In the genomic region with DNA sequence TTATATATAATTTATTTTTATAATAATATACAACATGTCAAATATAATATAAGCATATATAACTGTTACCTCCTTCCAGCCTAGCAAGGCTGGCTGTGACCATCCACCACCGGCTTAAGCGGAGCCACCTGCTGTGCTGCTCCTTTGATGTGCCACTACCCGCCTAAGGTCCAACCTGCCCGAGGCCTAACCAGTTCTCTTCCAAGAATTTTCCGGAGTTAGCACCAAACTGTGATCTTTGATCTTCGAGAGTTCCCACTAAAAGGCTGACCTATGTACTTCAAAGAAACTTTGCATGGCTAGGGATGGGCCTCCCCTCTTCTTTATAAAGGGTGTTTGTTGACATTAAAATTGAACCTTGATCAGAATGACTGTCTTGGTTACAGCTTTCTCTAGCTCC, we compare ENCODE assay signal across 18 mouse cellular contexts. TPM values are rescaled to one million over a fixed set of nuclear protein-coding genes. Genes with fewer than 3 reads are reported as not detected.
"Had no signal": no experiment of that assay in that cellular context is flagged by ENCODE, and none has a peak within 500 bp of the region (broad histone marks: within the 10 kb centered on the region; RNA-seq: fewer than 3 reads in every experiment).

No protein-coding gene starts in this region.

- H3K4me3 ChIP-seq: limb, embryonic 15.5 days; liver, embryonic 12.5 days; midbrain, embryonic 15.5 days; neural tube, embryonic 12.5 days had no signal

- H3K4me2 ChIP-seq: limb, embryonic 15.5 days; liver, embryonic 12.5 days; lung, embryonic 14.5 days; midbrain, embryonic 11.5 days; midbrain, embryonic 15.5 days; neural tube, embryonic 12.5 days had no signal

- ATAC-seq: hindbrain, postnatal 0 days; liver, embryonic 12.5 days; midbrain, embryonic 15.5 days had no signal

- H3K4me1 ChIP-seq: limb, embryonic 15.5 days; midbrain, embryonic 15.5 days; neural tube, embryonic 12.5 days had no signal

- H3K36me3 ChIP-seq: limb, embryonic 15.5 days; liver, embryonic 12.5 days; midbrain, embryonic 15.5 days; neural tube, embryonic 12.5 days had no signal

- DNase-seq: layer of hippocampus, adult 9-11 months; layer of hippocampus, postnatal 36 days; lung, embryonic 14.5 days; lung, postnatal 10 days; lung, postnatal 4 days; retina, postnatal 1 day; right cerebral cortex, postnatal 4 days; spleen, adult 18-20 months; thymus, postnatal 4 days had no signal

- H3K9me3 ChIP-seq: limb, embryonic 15.5 days; liver, embryonic 12.5 days; midbrain, embryonic 15.5 days; neural tube, embryonic 12.5 days had no signal

- H3K27ac ChIP-seq: hindbrain, postnatal 0 days; kidney, postnatal 0 days; limb, embryonic 15.5 days; liver, embryonic 12.5 days; midbrain, embryonic 15.5 days; neural tube, embryonic 12.5 days had no signal

- H3K9ac ChIP-seq: limb, embryonic 15.5 days; liver, embryonic 12.5 days; lung, embryonic 14.5 days; midbrain, embryonic 15.5 days; neural tube, embryonic 12.5 days had no signal

- H3K27me3 ChIP-seq: limb, embryonic 15.5 days; liver, embryonic 12.5 days; midbrain, embryonic 15.5 days; neural tube, embryonic 12.5 days had no signal

RNA-seq across cellular contexts. Expression of gene Maats1, which starts 7.5 kb away (rescaled TPM):
- polyA plus RNA-seq: limb, embryonic 15.5 days had no signal

RNA-seq across cellular contexts. Expression of gene Gm21987, which starts 12.4 kb away (rescaled TPM):
- polyA plus RNA-seq: hindbrain, postnatal 0 days; kidney, postnatal 0 days; limb, embryonic 11.5 days; liver, embryonic 12.5 days; liver, embryonic 16.5 days; lung, embryonic 14.5 days; midbrain, embryonic 11.5 days; midbrain, embryonic 15.5 days; neural tube, embryonic 12.5 days had no signal

RNA-seq across cellular contexts. Expression of gene Nr1i2, which starts 39.8 kb away (rescaled TPM):
- polyA plus RNA-seq: limb, embryonic 11.5 days; limb, embryonic 15.5 days; lung, embryonic 14.5 days; midbrain, embryonic 11.5 days; neural tube, embryonic 12.5 days had no signal
